Mouse (Mus musculus) small intestine, adult 2 months (tissue): ENCODE measurements around the gene Inafm1. TPM values are rescaled to one million over a fixed set of nuclear protein-coding genes. Genes with fewer than 3 reads are reported as not detected.
"Not testable (repeated sequence)": the region's sequence is repeated elsewhere in the genome, so short reads cannot be mapped to it uniquely, and the experiment has no call there.

Experiments used
- H3K27ac ChIP-seq: fragments of 200-500 bp; 2 replicates; pipeline ENCODE4 v1.5.1; 2012; ENCODE audit warnings: low read depth, low read length, control low read depth, inconsistent platforms; ENCODE audit not compliant: insufficient read depth
- H3K27me3 ChIP-seq: fragments of 200-500 bp; 2 replicates; pipeline ENCODE4 v1.6.1; 2012; ENCODE audit warnings: mild to moderate bottlenecking, moderate library complexity, low read length, inconsistent platforms; ENCODE audit not compliant: control insufficient read depth, insufficient read depth
- H3K36me3 ChIP-seq: fragments of 200-500 bp; 2 replicates; pipeline ENCODE4 v1.6.1; 2012; ENCODE audit warnings: mild to moderate bottlenecking, low read length, control low read depth, inconsistent platforms; ENCODE audit not compliant: control insufficient read depth, insufficient read depth
- H3K4me1 ChIP-seq: fragments of 200-500 bp; 2 replicates; pipeline ENCODE4 v1.6.1; 2012; ENCODE audit warnings: low read length, inconsistent platforms, mixed read lengths; ENCODE audit not compliant: control insufficient read depth, insufficient read depth, insufficient read length
- H3K4me3 ChIP-seq: fragments of 200-500 bp; 2 replicates; pipeline ENCODE4 v1.5.1; 2012; ENCODE audit warnings: low read depth, mild to moderate bottlenecking, control low read depth, inconsistent platforms, low read length, moderate library complexity
- CTCF ChIP-seq: fragments of 200-500 bp; IDR thresholded peaks from 2 replicates; pipeline ENCODE4 v1.5.1; 2012; ENCODE audit warnings: low read depth, mild to moderate bottlenecking, control low read depth, inconsistent platforms, low read length, moderate library complexity, mixed read lengths; ENCODE audit not compliant: insufficient replicate concordance, insufficient read length; ENCODE audit errors: extremely low read depth
- POLR2A ChIP-seq: fragments of 200-500 bp; IDR thresholded peaks from 2 replicates; pipeline ENCODE4 v1.6.1; 2012; ENCODE audit warnings: low read depth, mild to moderate bottlenecking, control low read depth, inconsistent platforms, low read length, moderate library complexity
- WGBS: fragments of 180-500 bp; shearing (Covaris S2); methylation state at CpG from one replicate; pipeline ENCODE4 v1.1.7; 2018; 5-methylcytosine and 5-hydroxymethylcytosine counted together
- polyA plus RNA-seq: library from polyadenylated mRNA; depleted of rRNA; stranded (reverse); fragments of >200 nt; gene quantifications from 2 replicates; pipeline ENCODE4 v1.2.3, GENCODE M21; 2012

Gene Inafm1
- polyA plus RNA-seq, 1 experiment, result 121 TPM

- TF ChIP-seq POLR2A, result no peak; the same call in 1 of the 2 replicates
- peak; percentile 24; the same call in 1 of the 2 replicates for TF ChIP-seq CTCF
- Histone ChIP-seq H3K27ac (peak overlapping the region; percentile 76), H3K4me1 (peaks cover 31% of the 10 kb centered on the region), H3K36me3 (peaks cover 16% of the 10 kb centered on the region), H3K27me3 (no peaks in the 10 kb centered on the region), H3K4me3 (peak overlapping the region; percentile 93)
- WGBS, result under 1% methylated on average over 46 of the region's 46 CpGs
Observed at GRCm38 (mm10) chr7:16272681-16273080, 736 bp downstream of the Inafm1 start.

- Histone ChIP-seq H3K4me1 (peaks cover 28% of the 10 kb centered on the region), H3K4me3 (no peak overlapping the region), H3K27me3 (no peaks in the 10 kb centered on the region), H3K27ac (no peak overlapping the region), H3K36me3 (peaks cover 11% of the 10 kb centered on the region)
- TF ChIP-seq CTCF (no peak), POLR2A (no peak)
- WGBS, result 54% methylated on average over 1 of the region's 1 CpGs
Observed at GRCm38 (mm10) chr7:16271139-16271538, 2.3 kb downstream of the Inafm1 start.

- not testable (repeated sequence) for H3K27me3 ChIP-seq, H3K4me1 ChIP-seq, H3K36me3 ChIP-seq, H3K4me3 ChIP-seq
- WGBS, result 18% methylated on average over 7 of the region's 7 CpGs
- H3K27ac ChIP-seq, result 0 out of 2 replicates have a peak overlapping the region, but pooled peaks have one; percentile 32
Observed at GRCm38 (mm10) chr7:16266593-16266992, 6.8 kb downstream of the Inafm1 start.

GRCm38 (mm10) chr7:16265856-16266255, 7.6 kb downstream of the Inafm1 start:
- Histone ChIP-seq H3K4me3 (no peak overlapping the region), H3K36me3 (no peaks in the 10 kb centered on the region), H3K27ac (no peak overlapping the region), H3K27me3 (no peaks in the 10 kb centered on the region), H3K4me1 (no peaks in the 10 kb centered on the region)
- TF ChIP-seq POLR2A, result no peak
- TF ChIP-seq CTCF, result no peak
- WGBS, result 89% methylated on average over 11 of the region's 11 CpGs

- no peak overlapping the region for H3K27ac ChIP-seq
- 64% methylated on average over 5 of the region's 5 CpGs for WGBS
- H3K36me3 ChIP-seq, result no peaks in the 10 kb centered on the region
- no peak for TF ChIP-seq CTCF
- no peak for TF ChIP-seq POLR2A
- no peaks in the 10 kb centered on the region for H3K27me3 ChIP-seq
- no peak overlapping the region for H3K4me3 ChIP-seq
- H3K4me1 ChIP-seq, result no peaks in the 10 kb centered on the region
Observed at GRCm38 (mm10) chr7:16263843-16264242, 9.6 kb downstream of the Inafm1 start.

- Histone ChIP-seq H3K4me3 (no peak overlapping the region), H3K4me1 (no peaks in the 10 kb centered on the region), H3K27me3 (no peaks in the 10 kb centered on the region), H3K36me3 (no peaks in the 10 kb centered on the region), H3K27ac (no peak overlapping the region)
- WGBS, result 19% methylated on average over 8 of the region's 8 CpGs
- no peak for TF ChIP-seq POLR2A
- peak; percentile 42; the same call in 1 of the 2 replicates for TF ChIP-seq CTCF
Observed at GRCm38 (mm10) chr7:16263015-16263787, 10.2 kb downstream of the Inafm1 start.

GRCm38 (mm10) chr7:16261097-16261496, 12.3 kb downstream of the Inafm1 start:
- Histone ChIP-seq H3K27me3 (no peaks in the 10 kb centered on the region), H3K27ac (no peak overlapping the region), H3K36me3 (no peaks in the 10 kb centered on the region), H3K4me3 (no peak overlapping the region), H3K4me1 (no peaks in the 10 kb centered on the region)
- no peak for TF ChIP-seq CTCF
- no peak for TF ChIP-seq POLR2A
- WGBS, result 25% methylated on average over 1 of the region's 1 CpGs
